Mouse (Mus musculus): Measurements from ENCODE around the gene Strip1. TPM values are rescaled to one million over a fixed set of nuclear protein-coding genes. Genes with fewer than 3 reads are reported as not detected.
"Not testable (repeated sequence)": the region's sequence is repeated elsewhere in the genome, so short reads cannot be mapped to it uniquely, and the experiment has no call there.

The Strip1 gene
- total RNA-seq (2015) (18.5 and 19.7 TPM in 2 replicates), total RNA-seq (2017) (18.5 and 26.1 TPM in 2 replicates)

GRCm38 (mm10) chr3:107631523-107631958 lies at the start of gene Strip1:
Gene Strip1, minus strand, starts transcription at chr3:107631694.
- peak; percentile 97 for ATAC-seq (replicated peaks; ENCODE audit: poor library complexity)

GRCm38 (mm10) chr3:107680790-107681576 lies 49.5 kb upstream of the Strip1 start:
- peak; percentile 68 for ATAC-seq (replicated peaks; ENCODE audit: poor library complexity)

- peak; percentile 46 for ATAC-seq (replicated peaks; ENCODE audit: poor library complexity)
These were observed 40.0 kb upstream of the Strip1 start for GRCm38 (mm10) chr3:107671509-107671908.

GRCm38 (mm10) chr3:107670500-107670899 lies 39.0 kb upstream of the Strip1 start:
- ATAC-seq (replicated peaks; ENCODE audit: poor library complexity) = no peak

GRCm38 (mm10) chr3:107668786-107669185 lies 37.3 kb upstream of the Strip1 start:
- no peak for ATAC-seq (replicated peaks; ENCODE audit: poor library complexity)

GRCm38 (mm10) chr3:107667426-107667825 lies 35.9 kb upstream of the Strip1 start:
- ATAC-seq (replicated peaks; ENCODE audit: poor library complexity) = no peak

- ATAC-seq (replicated peaks; ENCODE audit: poor library complexity) = no peak
These were observed 33.1 kb upstream of the Strip1 start for GRCm38 (mm10) chr3:107664641-107665040.

GRCm38 (mm10) chr3:107659000-107659399 lies 27.5 kb upstream of the Strip1 start:
- ATAC-seq (replicated peaks; ENCODE audit: poor library complexity) = peak; percentile 60; the same call in 1 of the 2 replicates

- ATAC-seq (replicated peaks; ENCODE audit: poor library complexity) = no peak
These were observed 25.4 kb upstream of the Strip1 start for GRCm38 (mm10) chr3:107656888-107657287.

- no peak for ATAC-seq (replicated peaks; ENCODE audit: poor library complexity)
These were observed 24.7 kb upstream of the Strip1 start for GRCm38 (mm10) chr3:107656151-107656550.

- no peak for ATAC-seq (replicated peaks; ENCODE audit: poor library complexity)
These were observed 24.0 kb upstream of the Strip1 start for GRCm38 (mm10) chr3:107655491-107655890.

GRCm38 (mm10) chr3:107654861-107655260 lies 23.4 kb upstream of the Strip1 start:
- ATAC-seq (replicated peaks; ENCODE audit: poor library complexity) = no peak

- no peak for ATAC-seq (replicated peaks; ENCODE audit: poor library complexity)
These were observed 21.5 kb upstream of the Strip1 start for GRCm38 (mm10) chr3:107652968-107653367.

- ATAC-seq (replicated peaks; ENCODE audit: poor library complexity) = not testable (repeated sequence)
These were observed 18.8 kb upstream of the Strip1 start for GRCm38 (mm10) chr3:107650276-107650675.

- ATAC-seq (replicated peaks; ENCODE audit: poor library complexity) = no peak
These were observed 15.5 kb upstream of the Strip1 start for GRCm38 (mm10) chr3:107646947-107647346.

- ATAC-seq (replicated peaks; ENCODE audit: poor library complexity) = peak; percentile 55
These were observed 6.2 kb upstream of the Strip1 start for GRCm38 (mm10) chr3:107637606-107638172.

- ATAC-seq (replicated peaks; ENCODE audit: poor library complexity) = no peak
These were observed 4.7 kb upstream of the Strip1 start for GRCm38 (mm10) chr3:107636236-107636635.

- ATAC-seq (replicated peaks; ENCODE audit: poor library complexity) = no peak
These were observed 4.3 kb upstream of the Strip1 start for GRCm38 (mm10) chr3:107635836-107636235.

GRCm38 (mm10) chr3:107633906-107634305 lies 2.4 kb upstream of the Strip1 start:
- no peak for ATAC-seq (replicated peaks; ENCODE audit: poor library complexity)

GRCm38 (mm10) chr3:107632786-107633185 lies 1.3 kb upstream of the Strip1 start:
- ATAC-seq (replicated peaks; ENCODE audit: poor library complexity) = no peak

GRCm38 (mm10) chr3:107630682-107631522 lies 592 bp downstream of the Strip1 start, which contains the start of gene Gm10961:
Gene Gm10961, plus strand, starts transcription at chr3:107631322.
- ATAC-seq (replicated peaks; ENCODE audit: poor library complexity) = peak; percentile 35

All from megakaryocyte progenitor cell, adult 5-6 weeks (primary cell).